Mouse (Mus musculus) embryonic fibroblast, embryonic 13.5 days (primary cell): ENCODE measurements around the gene Ggn.

ENCODE experiments used
- CTCF ChIP-seq: IDR thresholded peaks from 2 replicates; pipeline ENCODE4 v1.5.1; 2011; ENCODE audit warnings: mild to moderate bottlenecking, control low read depth, low read length, moderate library complexity, borderline replicate concordance; ENCODE audit not compliant: insufficient read depth
- POLR2A ChIP-seq: IDR thresholded peaks from 2 replicates; pipeline ENCODE4 v1.6.1; 2011; ENCODE audit warnings: low read depth, mild to moderate bottlenecking, control low read depth, low read length, moderate library complexity

DNA sequence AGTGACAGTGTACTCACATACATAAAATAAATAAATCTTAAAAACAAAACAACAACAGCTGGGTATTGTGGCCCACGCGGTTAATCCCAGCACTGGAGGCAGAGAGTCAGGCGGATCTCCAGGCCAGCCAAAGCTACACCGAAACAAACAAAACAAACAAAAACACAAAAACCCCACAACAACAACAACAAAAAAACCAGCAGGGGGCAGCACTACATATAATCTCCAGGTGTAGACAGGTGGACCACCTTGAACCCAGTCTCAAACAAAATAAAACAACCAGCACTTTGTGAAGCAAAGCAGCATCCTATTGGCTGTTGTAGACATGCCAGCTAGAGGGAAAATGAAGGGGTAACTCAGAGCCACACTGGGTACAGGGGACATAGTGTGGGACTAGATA is 8.1 kb downstream of the Ggn start:
- TF ChIP-seq POLR2A (no peak), CTCF (no peak)
